Mouse (Mus musculus): ENCODE data around the gene Vax2.

GRCm38 (mm10) chr6:83693835-83694234 is 17.2 kb upstream of the Vax2 start:
- TF ChIP-seq CTCF (IDR thresholded peaks at IDR 0.05) (peak; percentile 79), EP300 (IDR thresholded peaks at IDR 0.05) (no peak)
